Comparison of ENCODE assay signal across 7 mouse cellular contexts in the genomic region with DNA sequence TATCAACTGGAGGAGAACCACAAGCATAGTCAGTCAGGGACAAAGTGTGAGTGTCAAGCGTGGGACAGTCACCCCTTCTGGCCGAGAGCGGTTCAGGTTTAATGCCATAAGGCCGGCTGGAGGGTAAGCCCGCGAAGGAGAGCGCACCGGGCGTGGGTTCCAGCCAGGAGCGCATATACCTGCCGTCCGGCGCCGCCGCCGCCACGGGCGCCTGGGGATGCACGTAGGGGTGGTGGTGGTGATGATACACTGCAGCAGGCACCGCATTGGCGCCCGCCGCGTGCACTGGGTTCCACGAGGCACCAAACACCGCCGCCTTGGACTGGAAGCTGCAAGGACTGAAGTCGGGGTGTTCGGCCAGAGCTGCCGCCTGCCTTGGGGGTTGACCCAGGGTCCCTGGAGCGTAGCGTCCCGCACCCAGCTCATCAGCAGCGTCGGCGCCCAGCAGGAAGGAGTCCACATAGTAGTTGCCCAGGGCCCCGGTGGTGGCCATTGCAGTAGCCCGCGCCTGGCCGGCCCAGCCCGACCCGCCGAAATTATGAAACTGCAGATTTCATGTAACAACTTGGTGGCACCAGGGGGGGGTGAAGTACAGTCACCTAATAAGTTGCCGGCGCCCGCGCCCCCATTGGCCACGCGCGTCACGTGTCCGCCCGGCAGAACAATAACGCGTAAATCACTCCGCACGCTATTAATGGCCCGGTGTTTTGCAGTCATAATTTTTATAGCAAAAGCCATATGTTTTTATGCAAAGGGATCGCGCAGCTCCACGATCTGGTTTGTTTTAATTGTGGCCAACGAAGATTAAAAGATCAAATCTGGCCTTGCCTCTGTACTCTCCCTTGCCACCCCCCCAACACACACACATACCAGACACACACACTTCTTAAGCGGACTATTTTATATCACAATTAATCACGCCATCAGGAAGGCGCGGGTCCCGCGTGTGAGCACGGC. TPM values are rescaled to one million over a fixed set of nuclear protein-coding genes. Genes with fewer than 3 reads are reported as not detected.
DNase-seq lines count a peak whose midpoint lies in the region; ATAC-seq lines count a peak whose summit lies in the region.

No protein-coding gene starts in this region.

- 4% methylated on average over 69 of the region's 69 CpGs for WGBS in liver, embryonic 12.5 days (ENCODE audit: insufficient replicate concordance)
- WGBS in midbrain, embryonic 16.5 days, result 3% methylated on average over 69 of the region's 69 CpGs

- ATAC-seq in liver, embryonic 12.5 days, result no peak
- ATAC-seq in midbrain, embryonic 16.5 days, result no peak

- H3K36me3 ChIP-seq in liver, embryonic 12.5 days, result no peaks in the 10 kb centered on the region
- H3K36me3 ChIP-seq in midbrain, embryonic 16.5 days (ENCODE audit: control insufficient read depth, insufficient read depth, low read length), result no peaks in the 10 kb centered on the region

- peak; percentile 84 to 88 for DNase-seq in urinary bladder, adult 18-20 months (ENCODE audit: low spot score in 2 of 2)
- DNase-seq in urinary bladder, postnatal 10 days (ENCODE audit: low spot score), result no peak
- DNase-seq in gastrocnemius, postnatal 4 days (ENCODE audit: low spot score in 2 of 2), result peak; percentile 79 to 89
- DNase-seq in retina, postnatal 1 day, result no peak
- DNase-seq in layer of hippocampus, adult 9-10 months (ENCODE audit: low spot score), result no peak

- peaks cover 12% of the 10 kb centered on the region for H3K4me1 ChIP-seq in liver, embryonic 12.5 days
- H3K4me1 ChIP-seq in midbrain, embryonic 16.5 days (ENCODE audit: control insufficient read depth, insufficient read depth, low read length), result peaks cover 3% of the 10 kb centered on the region; the same call in 1 of the 2 replicates

- H3K27me3 ChIP-seq in liver, embryonic 12.5 days (replicated peaks), result peaks cover 99% of the 10 kb centered on the region
- peaks cover 84% of the 10 kb centered on the region for H3K27me3 ChIP-seq in midbrain, embryonic 16.5 days (ENCODE audit: control insufficient read depth, insufficient read depth, low read depth, low read length)

- no peaks in the 10 kb centered on the region for H3K9me3 ChIP-seq in liver, embryonic 12.5 days (replicated peaks)
- H3K9me3 ChIP-seq in midbrain, embryonic 16.5 days (replicated peaks; ENCODE audit: control insufficient read depth, low read length, poor library complexity, severe bottlenecking), result no peaks in the 10 kb centered on the region

- H3K4me3 ChIP-seq in liver, embryonic 12.5 days, result peak overlapping the region; percentile 25
- H3K4me3 ChIP-seq in midbrain, embryonic 16.5 days (ENCODE audit: low read depth, low read length), result no peak overlapping the region

- peak overlapping the region; percentile 34 for H3K4me2 ChIP-seq in liver, embryonic 12.5 days
- no peak overlapping the region for H3K4me2 ChIP-seq in midbrain, embryonic 16.5 days (ENCODE audit: low read length)

- no peak overlapping the region for H3K9ac ChIP-seq in liver, embryonic 12.5 days
- no peak overlapping the region for H3K9ac ChIP-seq in midbrain, embryonic 16.5 days (ENCODE audit: low read depth, low read length)

- no peak overlapping the region for H3K27ac ChIP-seq in liver, embryonic 12.5 days
- H3K27ac ChIP-seq in midbrain, embryonic 16.5 days (ENCODE audit: low read length), result no peak overlapping the region

RNA-seq across cellular contexts. Expression of a gene that starts 4.2 kb away (rescaled TPM):
- 10 to 100 TPM; 11.2 to 12.5 TPM for total RNA-seq in gastrocnemius, postnatal 4 days (2021)
- polyA plus RNA-seq in liver, embryonic 12.5 days (2016; fragmentation: Nextera tagmentation; extraction: Ambion mirVana), result 0.74 and 0.81 TPM in 2 replicates
- polyA plus RNA-seq in midbrain, embryonic 16.5 days (2015; fragmentation: Nextera tagmentation; extraction: Ambion mirVana), result not detected in 2 replicates

RNA-seq across cellular contexts. Expression of a gene that starts 5.0 kb away (rescaled TPM):
- 10 to 100 TPM; 16.5 to 17.7 TPM for total RNA-seq in gastrocnemius, postnatal 4 days (2021)
- 1.2 and 1.4 TPM in 2 replicates for polyA plus RNA-seq in liver, embryonic 12.5 days (2016; fragmentation: Nextera tagmentation; extraction: Ambion mirVana)
- polyA plus RNA-seq in midbrain, embryonic 16.5 days (2015; fragmentation: Nextera tagmentation; extraction: Ambion mirVana), result not detected in 2 replicates

RNA-seq across cellular contexts. Expression of a gene that starts 12.8 kb away (rescaled TPM):
- total RNA-seq in gastrocnemius, postnatal 4 days (2021), result under 1 TPM in 1 of 2 experiments, not detected in 1; 0.73 TPM
- not detected in 2 replicates for polyA plus RNA-seq in liver, embryonic 12.5 days (2016; fragmentation: Nextera tagmentation; extraction: Ambion mirVana)
- not detected in 2 replicates for polyA plus RNA-seq in midbrain, embryonic 16.5 days (2015; fragmentation: Nextera tagmentation; extraction: Ambion mirVana)

RNA-seq across cellular contexts. Expression of a gene that starts 12.8 kb away (rescaled TPM):
- total RNA-seq in gastrocnemius, postnatal 4 days (2021), result 1 to 10 TPM; 3.2 to 4.1 TPM
- polyA plus RNA-seq in liver, embryonic 12.5 days (2016; fragmentation: Nextera tagmentation; extraction: Ambion mirVana), result 0.97 and 1.2 TPM in 2 replicates
- not detected in 2 replicates for polyA plus RNA-seq in midbrain, embryonic 16.5 days (2015; fragmentation: Nextera tagmentation; extraction: Ambion mirVana)

RNA-seq across cellular contexts. Expression of a gene that starts 14.8 kb away (rescaled TPM):
- 10 to 100 TPM; 31.5 to 32.3 TPM for total RNA-seq in gastrocnemius, postnatal 4 days (2021)
- polyA plus RNA-seq in liver, embryonic 12.5 days (2016; fragmentation: Nextera tagmentation; extraction: Ambion mirVana), result 0.44 and 0.61 TPM in 2 replicates
- polyA plus RNA-seq in midbrain, embryonic 16.5 days (2015; fragmentation: Nextera tagmentation; extraction: Ambion mirVana), result not detected in 2 replicates

Comparison
In these comparisons a context has a peak if more than half of its experiments do, and no peak if none do; other contexts are left out.
1. DNase-seq: peak in urinary bladder, adult 18-20 months (2 of 2) and gastrocnemius, postnatal 4 days (2 of 2); none in urinary bladder, postnatal 10 days (single experiment), retina, postnatal 1 day (single experiment) and layer of hippocampus, adult 9-10 months (single experiment).